Mouse (Mus musculus): ENCODE data around the gene 4930558K02Rik. TPM values are rescaled to one million over a fixed set of nuclear protein-coding genes. Genes with fewer than 3 reads are reported as not detected.

The 4930558K02Rik gene
- not detected for total RNA-seq (2021)
- long read RNA-seq, experiment 1, result 0 reads
- long read RNA-seq, experiment 2, result 0 reads

GRCm38 (mm10) chr1:161979536-161979935 lies at the start of gene 4930558K02Rik:
4930558K02Rik (minus strand) TSS chr1:161979636.
- no peak within 1 kb of the TSS for H3K4me3 ChIP-seq
- TF ChIP-seq CTCF (IDR thresholded peaks at IDR 0.05), result no peak
- intact Hi-C loops (cut with DNase I), result loop anchor here (5.0 to 10.0 kb wide), 3 partner anchors 232 to 685 kb away; partner anchors contain the start of gene Mettl13

GRCm38 (mm10) chr1:162023681-162024270 lies 44.3 kb upstream of the 4930558K02Rik start:
- no peak for TF ChIP-seq CTCF (IDR thresholded peaks at IDR 0.05)
- H3K4me3 ChIP-seq, result no peak overlapping the region
- H3K27ac ChIP-seq, result no peak overlapping the region
- DNase-seq (ENCODE audit: extremely low spot score in 1 of 2, low spot score in 2 of 2), result no peak
- intact Hi-C loops (cut with DNase I), result no loop called here

More at GRCm38 (mm10) chr1:161979536-161979935, at the start of gene 4930558K02Rik:
- no peak within 1 kb of the TSS for H3K27ac ChIP-seq
- DNase-seq (ENCODE audit: extremely low spot score in 1 of 2, low spot score in 2 of 2), result no peak

- DNase-seq (ENCODE audit: extremely low spot score in 1 of 2, low spot score in 2 of 2), result no peak
- no peak overlapping the region for H3K4me3 ChIP-seq
- intact Hi-C loops (cut with DNase I), result no loop called here
- no peak for TF ChIP-seq CTCF (IDR thresholded peaks at IDR 0.05)
- no peak overlapping the region for H3K27ac ChIP-seq
These were observed 41.3 kb upstream of the 4930558K02Rik start for GRCm38 (mm10) chr1:162020766-162021165.

- no peak for TF ChIP-seq CTCF (IDR thresholded peaks at IDR 0.05)
- DNase-seq (ENCODE audit: extremely low spot score in 1 of 2, low spot score in 2 of 2), result no peak
- Histone ChIP-seq H3K4me3 (no peak overlapping the region), H3K27ac (no peak overlapping the region)
- intact Hi-C loops (cut with DNase I), result no loop called here
These were observed 40.9 kb upstream of the 4930558K02Rik start for GRCm38 (mm10) chr1:162020303-162020731.

GRCm38 (mm10) chr1:162018601-162018977 lies 39.2 kb upstream of the 4930558K02Rik start:
- Histone ChIP-seq H3K27ac (no peak overlapping the region), H3K4me3 (no peak overlapping the region)
- DNase-seq (ENCODE audit: extremely low spot score in 1 of 2, low spot score in 2 of 2), result no peak
- no peak for TF ChIP-seq CTCF (IDR thresholded peaks at IDR 0.05)
- intact Hi-C loops (cut with DNase I), result no loop called here

GRCm38 (mm10) chr1:162017975-162018600 lies 38.7 kb upstream of the 4930558K02Rik start:
- no peak overlapping the region for H3K27ac ChIP-seq
- TF ChIP-seq CTCF (IDR thresholded peaks at IDR 0.05), result no peak
- no peak for DNase-seq (ENCODE audit: extremely low spot score in 1 of 2, low spot score in 2 of 2)
- intact Hi-C loops (cut with DNase I), result no loop called here
- H3K4me3 ChIP-seq, result no peak overlapping the region

GRCm38 (mm10) chr1:162016982-162017381 lies 37.5 kb upstream of the 4930558K02Rik start:
- no peak for DNase-seq (ENCODE audit: extremely low spot score in 1 of 2, low spot score in 2 of 2)
- TF ChIP-seq CTCF (IDR thresholded peaks at IDR 0.05), result no peak
- Histone ChIP-seq H3K27ac (no peak overlapping the region), H3K4me3 (no peak overlapping the region)
- intact Hi-C loops (cut with DNase I), result no loop called here

GRCm38 (mm10) chr1:162015247-162015862 lies 35.9 kb upstream of the 4930558K02Rik start:
- Histone ChIP-seq H3K27ac (no peak overlapping the region), H3K4me3 (no peak overlapping the region)
- intact Hi-C loops (cut with DNase I), result no loop called here
- no peak for TF ChIP-seq CTCF (IDR thresholded peaks at IDR 0.05)
- DNase-seq (ENCODE audit: extremely low spot score in 1 of 2, low spot score in 2 of 2), result no peak

GRCm38 (mm10) chr1:162013561-162013960 lies 34.1 kb upstream of the 4930558K02Rik start:
- no peak for DNase-seq (ENCODE audit: extremely low spot score in 1 of 2, low spot score in 2 of 2)
- TF ChIP-seq CTCF (IDR thresholded peaks at IDR 0.05), result no peak
- intact Hi-C loops (cut with DNase I), result no loop called here
- Histone ChIP-seq H3K27ac (no peak overlapping the region), H3K4me3 (no peak overlapping the region)

GRCm38 (mm10) chr1:162011523-162012245 lies 32.2 kb upstream of the 4930558K02Rik start:
- DNase-seq (ENCODE audit: extremely low spot score in 1 of 2, low spot score in 2 of 2), result no peak
- no peak overlapping the region for H3K27ac ChIP-seq
- H3K4me3 ChIP-seq, result no peak overlapping the region
- no peak for TF ChIP-seq CTCF (IDR thresholded peaks at IDR 0.05)
- intact Hi-C loops (cut with DNase I), result no loop called here

- Histone ChIP-seq H3K27ac (no peak overlapping the region), H3K4me3 (no peak overlapping the region)
- no peak for DNase-seq (ENCODE audit: extremely low spot score in 1 of 2, low spot score in 2 of 2)
- intact Hi-C loops (cut with DNase I), result no loop called here
- TF ChIP-seq CTCF (IDR thresholded peaks at IDR 0.05), result no peak
These were observed 29.6 kb upstream of the 4930558K02Rik start for GRCm38 (mm10) chr1:162009086-162009485.

GRCm38 (mm10) chr1:162008631-162009067 lies 29.2 kb upstream of the 4930558K02Rik start:
- TF ChIP-seq CTCF (IDR thresholded peaks at IDR 0.05), result no peak
- no peak for DNase-seq (ENCODE audit: extremely low spot score in 1 of 2, low spot score in 2 of 2)

More at GRCm38 (mm10) chr1:162008631-162009067, 29.2 kb upstream of the 4930558K02Rik start:
- intact Hi-C loops (cut with DNase I), result no loop called here
- no peak overlapping the region for H3K27ac ChIP-seq
- H3K4me3 ChIP-seq, result no peak overlapping the region
